Mouse (Mus musculus) retina, postnatal 7 days (tissue): ENCODE measurements around the gene Rin3.

Experiments used
- DNase-seq: peaks from one replicate; pipeline ENCODE4 v3.0.0-alpha.2; 2012; ENCODE audit warnings: low read depth, low spot score

Gene Rin3

GRCm38 (mm10) chr12:102422065-102422464 lies 139.2 kb downstream of the Rin3 start:
- peak; percentile 61 for DNase-seq

- no peak for DNase-seq
These were observed 139.9 kb downstream of the Rin3 start for GRCm38 (mm10) chr12:102422623-102423320.

- DNase-seq, result no peak
These were observed 140.8 kb downstream of the Rin3 start for GRCm38 (mm10) chr12:102423625-102424024.

GRCm38 (mm10) chr12:102424456-102424855 lies 141.6 kb downstream of the Rin3 start:
- DNase-seq, result no peak

GRCm38 (mm10) chr12:102425048-102425578 lies 142.3 kb downstream of the Rin3 start:
- DNase-seq, result no peak

- DNase-seq, result no peak
These were observed 143.4 kb downstream of the Rin3 start for GRCm38 (mm10) chr12:102426285-102426684.

- no peak for DNase-seq
These were observed 146.8 kb downstream of the Rin3 start for GRCm38 (mm10) chr12:102429656-102430055.

- no peak for DNase-seq
These were observed 147.4 kb downstream of the Rin3 start for GRCm38 (mm10) chr12:102430228-102430627.

- no peak for DNase-seq
These were observed 149.4 kb downstream of the Rin3 start for GRCm38 (mm10) chr12:102432238-102432637.

- DNase-seq, result no peak
These were observed 151.3 kb downstream of the Rin3 start for GRCm38 (mm10) chr12:102434107-102434506.

- DNase-seq, result no peak
These were observed 154.2 kb downstream of the Rin3 start for GRCm38 (mm10) chr12:102436939-102437526.

GRCm38 (mm10) chr12:102437952-102438351 lies 155.1 kb downstream of the Rin3 start:
- DNase-seq, result no peak

GRCm38 (mm10) chr12:102438983-102439631 lies 156.3 kb downstream of the Rin3 start:
- DNase-seq, result no peak

- DNase-seq, result peak; percentile 95
These were observed 156.8 kb downstream of the Rin3 start, which contains the start of gene Lgmn for GRCm38 (mm10) chr12:102439632-102440023. Lgmn (minus strand) TSS chr12:102439813.
